Mouse (Mus musculus): ENCODE results near the gene Zfp770.

Zfp770 gene

GRCm38 (mm10) chr2:114167837-114168236, 33.4 kb downstream of the Zfp770 start:
- Histone ChIP-seq H3K27me3 (ENCODE audit: control insufficient read depth, insufficient read depth, low read length, poor library complexity, severe bottlenecking) (no peaks in the 10 kb centered on the region), H3K36me3 (ENCODE audit: control insufficient read depth, insufficient read depth, low read length, poor library complexity, severe bottlenecking) (peaks cover 17% of the 10 kb centered on the region)
- DNase-seq (ENCODE audit: low read depth, low spot score), result no peak

GRCm38 (mm10) chr2:114161978-114162377, 39.3 kb downstream of the Zfp770 start:
- Histone ChIP-seq H3K27me3 (ENCODE audit: control insufficient read depth, insufficient read depth, low read length, poor library complexity, severe bottlenecking) (no peaks in the 10 kb centered on the region), H3K36me3 (ENCODE audit: control insufficient read depth, insufficient read depth, low read length, poor library complexity, severe bottlenecking) (peaks cover 23% of the 10 kb centered on the region)
- no peak for DNase-seq (ENCODE audit: low read depth, low spot score)

- Histone ChIP-seq H3K27me3 (ENCODE audit: control insufficient read depth, insufficient read depth, low read length, poor library complexity, severe bottlenecking) (no peaks in the 10 kb centered on the region), H3K36me3 (ENCODE audit: control insufficient read depth, insufficient read depth, low read length, poor library complexity, severe bottlenecking) (peaks cover 18% of the 10 kb centered on the region)
- DNase-seq (ENCODE audit: low read depth, low spot score), result no peak
Observed at GRCm38 (mm10) chr2:114157345-114157744, 43.9 kb downstream of the Zfp770 start.

- H3K36me3 ChIP-seq (ENCODE audit: control insufficient read depth, insufficient read depth, low read length, poor library complexity, severe bottlenecking), result peaks cover 14% of the 10 kb centered on the region
- no peaks in the 10 kb centered on the region for H3K27me3 ChIP-seq (ENCODE audit: control insufficient read depth, insufficient read depth, low read length, poor library complexity, severe bottlenecking)
- no peak for DNase-seq (ENCODE audit: low read depth, low spot score)
Observed at GRCm38 (mm10) chr2:114156639-114157038, 44.6 kb downstream of the Zfp770 start.

GRCm38 (mm10) chr2:114153247-114153646, 48.0 kb downstream of the Zfp770 start:
- DNase-seq (ENCODE audit: low read depth, low spot score), result no peak
- H3K27me3 ChIP-seq (ENCODE audit: control insufficient read depth, insufficient read depth, low read length, poor library complexity, severe bottlenecking), result no peaks in the 10 kb centered on the region
- peaks cover 22% of the 10 kb centered on the region for H3K36me3 ChIP-seq (ENCODE audit: control insufficient read depth, insufficient read depth, low read length, poor library complexity, severe bottlenecking)

GRCm38 (mm10) chr2:114146864-114147458, 54.3 kb downstream of the Zfp770 start:
- Histone ChIP-seq H3K27me3 (ENCODE audit: control insufficient read depth, insufficient read depth, low read length, poor library complexity, severe bottlenecking) (no peaks in the 10 kb centered on the region), H3K36me3 (ENCODE audit: control insufficient read depth, insufficient read depth, low read length, poor library complexity, severe bottlenecking) (peaks cover 26% of the 10 kb centered on the region)
- no peak for DNase-seq (ENCODE audit: low read depth, low spot score)

GRCm38 (mm10) chr2:114145315-114145801, 55.9 kb downstream of the Zfp770 start:
- no peaks in the 10 kb centered on the region for H3K27me3 ChIP-seq (ENCODE audit: control insufficient read depth, insufficient read depth, low read length, poor library complexity, severe bottlenecking)
- peak; percentile 51 for DNase-seq (ENCODE audit: low read depth, low spot score)
- H3K36me3 ChIP-seq (ENCODE audit: control insufficient read depth, insufficient read depth, low read length, poor library complexity, severe bottlenecking), result peaks cover 23% of the 10 kb centered on the region

GRCm38 (mm10) chr2:114144915-114145314, 56.4 kb downstream of the Zfp770 start:
- peaks cover 20% of the 10 kb centered on the region for H3K36me3 ChIP-seq (ENCODE audit: control insufficient read depth, insufficient read depth, low read length, poor library complexity, severe bottlenecking)
- no peak for DNase-seq (ENCODE audit: low read depth, low spot score)
- H3K27me3 ChIP-seq (ENCODE audit: control insufficient read depth, insufficient read depth, low read length, poor library complexity, severe bottlenecking), result no peaks in the 10 kb centered on the region

- no peak for DNase-seq (ENCODE audit: low read depth, low spot score)
- Histone ChIP-seq H3K27me3 (ENCODE audit: control insufficient read depth, insufficient read depth, low read length, poor library complexity, severe bottlenecking) (no peaks in the 10 kb centered on the region), H3K36me3 (ENCODE audit: control insufficient read depth, insufficient read depth, low read length, poor library complexity, severe bottlenecking) (peaks cover 23% of the 10 kb centered on the region)
Observed at GRCm38 (mm10) chr2:114143842-114144241, 57.4 kb downstream of the Zfp770 start.

Data from splenic B cell, adult 2 months (primary cell).